Mouse (Mus musculus): Measurements from ENCODE around the gene Gm17018.

Gene Gm17018

DNA sequence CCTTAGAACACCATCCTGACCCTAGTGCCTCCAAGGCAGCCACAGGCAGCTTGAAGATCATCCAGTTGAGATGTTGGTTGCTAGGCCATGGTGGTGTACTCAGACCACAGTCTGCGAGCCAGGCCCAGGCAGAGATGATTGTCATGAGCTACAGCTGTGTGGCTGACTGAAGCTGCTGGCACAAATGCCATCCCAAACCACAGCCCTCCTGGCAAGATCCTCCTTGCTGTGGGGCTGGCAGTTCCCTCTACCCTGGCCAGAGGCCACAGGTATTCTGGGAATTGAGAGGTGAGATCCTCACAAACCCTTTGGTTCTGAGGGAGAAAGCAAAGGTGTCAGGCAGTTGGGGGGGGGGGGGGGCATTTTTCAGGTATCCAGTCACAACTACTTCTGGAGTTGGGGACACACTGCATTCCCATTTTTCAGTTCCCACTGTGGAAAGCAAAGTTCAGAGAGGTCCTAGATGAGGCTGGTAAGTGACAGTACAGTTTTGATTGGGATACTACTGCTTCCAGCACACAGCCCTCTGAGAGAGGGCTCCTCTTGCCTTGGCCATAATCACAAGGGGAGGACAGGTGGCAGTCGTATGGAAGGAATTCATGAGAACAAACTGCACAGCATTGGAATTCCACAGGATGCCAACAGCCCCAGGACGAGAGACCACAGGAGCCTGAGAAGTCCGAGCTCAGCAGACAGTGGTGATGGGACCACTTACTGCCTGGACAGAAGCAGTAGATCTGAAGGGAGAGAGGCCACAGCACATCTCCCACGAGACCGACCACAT is 27.3 kb downstream of the Gm17018 start:
- no peak for DNase-seq (ENCODE audit: low read depth)

DNA sequence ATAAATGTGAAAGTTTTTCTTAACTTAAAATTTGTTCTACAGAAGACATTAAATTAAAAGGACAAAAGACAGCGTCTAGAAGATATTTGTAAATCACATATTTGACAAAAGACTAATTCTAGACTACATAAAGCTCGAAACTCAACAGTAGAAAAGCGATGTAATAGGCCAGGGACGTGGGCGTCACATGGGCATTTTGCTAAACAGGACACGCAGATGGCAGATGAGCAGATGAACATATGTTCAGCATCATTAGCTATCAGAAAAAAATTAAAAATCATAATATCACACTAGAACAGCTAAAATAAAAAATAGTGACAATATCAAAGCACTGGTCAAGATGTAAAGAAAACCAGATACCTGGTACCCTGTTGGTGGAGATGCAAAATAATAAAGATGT is 29.3 kb downstream of the Gm17018 start:
- no peak for DNase-seq (ENCODE audit: low read depth)

DNA sequence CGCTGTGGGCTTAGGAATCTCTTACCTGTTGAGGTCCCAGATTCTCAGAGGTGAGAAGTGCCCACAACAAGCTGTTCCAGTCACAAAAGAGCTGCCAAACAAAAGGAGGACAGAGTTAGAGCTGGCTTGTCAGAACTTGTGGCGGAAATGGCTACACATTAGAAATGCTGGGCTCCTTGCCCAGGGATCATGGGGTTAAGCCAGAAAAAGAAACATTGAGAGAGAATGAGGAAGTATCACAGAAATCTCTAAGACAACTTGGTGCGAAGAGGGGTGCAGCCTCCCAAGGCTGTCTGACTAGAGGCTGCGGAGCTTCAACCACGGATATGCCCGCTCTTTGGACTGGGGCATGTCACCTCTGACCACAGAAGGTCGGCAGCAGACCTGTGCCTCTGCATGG is 31.3 kb downstream of the Gm17018 start:
- no peak for DNase-seq (ENCODE audit: low read depth)

DNA sequence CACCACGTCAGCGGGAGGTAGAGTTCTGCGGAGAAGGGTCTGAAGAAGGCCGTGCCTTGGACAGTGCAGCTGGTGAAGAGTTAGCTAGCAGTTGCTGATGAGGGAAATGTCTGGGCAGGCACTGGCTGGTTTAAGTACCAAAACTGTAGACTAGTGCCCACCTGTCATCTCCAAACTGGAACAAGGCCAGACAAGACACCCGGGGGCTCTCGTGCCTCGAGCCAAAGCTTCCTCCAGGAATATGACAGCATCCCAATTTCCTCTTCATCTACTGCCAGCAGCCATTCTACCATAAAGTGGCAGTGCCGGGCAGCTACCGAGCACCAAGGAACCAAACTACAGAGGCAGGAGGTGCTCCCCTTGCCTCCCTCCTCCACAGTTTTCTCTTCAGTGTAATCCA is 32.5 kb downstream of the Gm17018 start:
- DNase-seq (ENCODE audit: low read depth), result no peak

DNA sequence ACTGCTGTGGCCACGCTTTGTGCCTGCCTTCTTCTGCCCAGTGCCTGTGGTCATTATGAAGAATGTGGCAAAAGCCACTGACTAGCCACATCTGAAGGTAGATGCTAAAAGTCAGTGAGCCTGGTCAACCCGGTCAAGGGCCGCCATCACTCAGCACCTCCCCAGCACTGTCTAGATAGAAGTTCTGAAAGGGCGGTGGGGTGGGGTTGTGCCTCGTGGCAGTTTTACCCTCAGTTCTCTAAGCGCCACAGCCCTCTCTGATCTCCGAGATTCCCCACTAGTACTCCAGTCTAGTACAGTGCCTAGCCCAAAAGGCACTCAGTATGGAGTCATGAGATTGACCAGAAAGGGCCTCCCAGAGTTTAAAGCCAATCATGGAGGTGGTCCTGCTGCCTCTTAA is 33.7 kb downstream of the Gm17018 start:
- no peak for DNase-seq (ENCODE audit: low read depth)

DNA sequence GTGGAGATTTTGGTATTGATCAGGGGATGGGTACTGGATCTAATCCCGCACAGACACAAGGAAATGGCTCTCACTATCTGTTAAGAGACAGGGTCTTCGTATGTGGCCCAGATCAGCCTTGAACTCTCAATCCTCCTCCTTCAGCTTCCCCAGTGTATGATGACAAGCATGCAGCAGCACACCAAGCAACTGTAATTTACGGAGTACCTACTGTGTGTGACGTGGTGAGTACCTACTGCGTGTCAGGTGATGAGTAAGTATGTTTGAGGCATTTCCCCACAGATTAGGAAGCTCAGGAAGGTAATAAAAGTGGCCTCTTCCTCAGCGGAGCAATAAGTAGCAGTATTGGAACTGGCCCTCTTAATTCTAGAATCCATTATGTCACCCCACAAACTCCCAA is 35.1 kb downstream of the Gm17018 start:
- DNase-seq (ENCODE audit: low read depth), result no peak

DNA sequence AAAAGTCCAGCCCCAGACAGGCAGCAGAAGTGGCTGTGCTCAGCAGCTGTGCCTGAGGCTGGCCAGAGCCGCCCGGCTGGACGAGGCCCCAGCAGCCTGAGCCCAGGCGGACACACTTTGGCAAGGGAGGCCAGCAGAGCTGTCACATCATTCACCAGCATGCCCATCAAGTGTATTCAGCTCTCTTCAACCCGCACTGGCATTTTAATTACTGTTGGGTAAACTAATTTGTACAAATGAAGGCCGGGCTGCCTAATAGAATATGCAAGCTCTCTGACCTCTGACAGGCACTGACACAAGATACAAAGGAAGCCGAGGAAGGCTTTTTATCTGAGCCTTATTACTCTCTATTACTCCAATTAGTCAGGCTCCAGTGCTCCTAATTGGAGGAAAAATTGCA is 35.6 kb downstream of the Gm17018 start:
- DNase-seq (ENCODE audit: low read depth), result no peak

DNA sequence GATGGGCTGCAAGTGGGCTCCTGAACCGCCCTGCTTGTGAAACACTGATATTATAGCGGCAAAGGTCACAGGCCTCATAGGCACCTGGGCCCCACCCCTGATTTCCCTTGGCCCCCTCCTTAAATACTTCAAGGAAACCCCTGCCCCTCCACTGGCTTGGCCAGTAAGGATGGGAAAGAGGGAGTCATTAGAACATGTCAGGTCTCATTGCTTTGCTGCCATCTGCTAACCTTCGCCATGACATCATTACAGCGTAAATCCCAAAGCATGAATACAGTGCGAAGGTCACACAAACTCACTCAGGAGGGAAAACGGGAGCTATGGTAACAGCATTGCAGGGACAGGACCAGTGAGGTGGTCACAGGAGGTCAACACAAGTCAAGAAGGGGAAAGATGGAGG is 36.0 kb downstream of the Gm17018 start:
- DNase-seq (ENCODE audit: low read depth), result no peak

DNA sequence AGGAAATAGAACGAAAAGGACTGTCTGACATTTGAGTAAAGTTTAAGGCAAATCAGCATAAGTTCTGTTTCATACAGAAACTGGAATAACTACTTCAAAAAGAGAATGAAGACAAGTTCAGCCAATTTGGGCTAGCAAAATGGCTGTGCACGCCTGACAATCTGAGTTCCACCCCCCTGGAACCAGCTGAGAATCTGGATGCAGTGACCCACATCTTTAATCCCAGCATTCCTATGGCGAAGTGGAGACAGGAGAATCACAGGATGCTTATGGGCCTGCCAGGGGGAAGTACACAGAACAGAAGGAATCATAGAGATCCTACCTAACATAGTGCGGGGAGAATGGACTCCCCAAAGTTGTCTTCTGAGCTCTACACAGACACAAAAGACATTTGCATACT is 36.7 kb downstream of the Gm17018 start:
- DNase-seq (ENCODE audit: low read depth), result no peak

DNA sequence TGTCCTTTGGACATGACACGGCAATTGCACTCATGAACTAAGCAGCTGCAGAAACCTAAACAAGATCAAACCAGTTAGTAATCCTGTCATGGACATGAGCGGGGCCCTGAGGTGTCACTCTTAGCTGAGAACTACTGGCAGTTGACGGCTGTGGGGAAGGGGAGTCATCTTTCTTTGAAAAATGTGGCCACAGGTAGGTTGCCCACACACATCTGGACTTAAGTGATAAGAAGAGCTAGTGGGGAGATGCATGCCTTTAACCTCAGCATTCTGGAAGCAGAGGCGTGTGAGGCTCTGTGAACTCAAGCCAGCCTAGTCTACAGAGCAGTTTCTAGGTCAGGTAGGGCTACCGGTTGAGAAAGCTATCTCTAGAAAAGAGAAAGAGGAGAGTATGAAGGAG is 42.2 kb downstream of the Gm17018 start:
- DNase-seq (ENCODE audit: low read depth), result no peak

DNA sequence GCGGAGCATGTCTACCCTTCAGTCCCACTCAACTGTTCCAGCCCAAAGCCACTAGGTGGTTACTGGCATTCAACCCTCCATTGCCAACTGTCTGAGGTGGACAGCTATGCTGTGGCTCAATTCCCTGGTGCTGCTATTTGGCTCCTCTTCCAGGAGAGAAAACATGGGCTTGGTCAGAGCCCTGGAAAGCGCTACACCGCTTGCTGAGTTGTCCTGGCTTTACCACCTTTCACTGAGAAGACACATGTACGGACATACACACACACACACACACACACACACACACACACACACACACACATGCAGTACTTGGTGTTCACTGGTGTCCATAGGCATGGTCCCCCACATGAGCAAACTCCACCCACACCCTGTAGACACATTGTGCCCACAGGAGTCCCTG is 46.3 kb downstream of the Gm17018 start:
- no peak for DNase-seq (ENCODE audit: low read depth)

DNA sequence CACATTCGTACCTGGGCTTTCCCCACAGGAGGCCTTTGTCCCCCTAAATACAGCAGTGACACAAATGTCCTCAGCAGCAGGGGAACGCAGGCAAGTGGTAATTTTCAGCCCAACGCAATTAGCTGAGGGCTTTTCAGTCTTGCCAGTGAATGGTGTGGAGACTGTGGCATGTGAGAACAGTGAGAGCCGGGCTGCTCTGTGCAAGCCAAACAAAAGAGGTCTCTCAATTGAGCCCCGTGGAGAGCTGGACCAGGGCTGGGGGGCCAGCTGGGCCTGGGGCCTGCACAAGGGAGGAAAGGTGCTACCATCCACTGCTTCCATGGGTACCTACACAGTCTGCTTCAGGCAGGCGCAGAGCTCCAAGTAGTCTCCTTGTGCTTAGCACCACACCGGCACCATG is 47.1 kb downstream of the Gm17018 start:
- DNase-seq (ENCODE audit: low read depth), result no peak

DNA sequence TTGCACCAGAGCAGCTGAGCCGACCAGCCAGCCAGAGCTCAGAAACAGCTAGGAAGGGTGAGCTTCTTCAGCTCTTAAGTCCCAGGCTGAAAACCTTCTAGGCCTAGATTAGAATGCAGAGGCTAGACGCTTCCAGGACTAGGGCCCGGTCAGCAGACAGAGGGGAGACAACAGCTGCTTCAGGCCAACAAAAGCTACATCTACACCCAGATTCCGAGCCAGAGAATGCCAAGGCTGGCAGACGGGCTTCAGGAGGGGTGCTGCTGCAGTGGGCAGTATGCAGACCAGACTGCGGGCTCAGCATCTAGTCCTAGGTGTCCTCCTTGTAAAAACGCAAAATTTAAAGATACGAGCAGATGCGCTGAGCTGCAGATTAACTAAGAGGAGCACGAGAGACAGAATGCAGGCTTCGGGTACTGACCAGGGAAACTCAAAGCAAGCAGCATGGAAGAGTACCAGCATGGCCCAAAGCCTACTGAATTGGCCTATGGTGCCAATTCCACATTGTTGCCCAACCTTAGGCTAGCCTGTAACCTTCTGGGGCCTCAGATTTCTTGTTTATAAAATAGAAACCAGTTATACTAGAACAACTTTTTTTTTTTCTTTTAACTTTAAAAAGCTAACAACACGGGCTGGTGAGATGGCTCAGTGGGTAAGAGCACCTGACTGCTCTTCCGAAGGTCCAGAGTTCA is 48.4 kb downstream of the Gm17018 start:
- DNase-seq (ENCODE audit: low read depth), result peak; percentile 28

DNA sequence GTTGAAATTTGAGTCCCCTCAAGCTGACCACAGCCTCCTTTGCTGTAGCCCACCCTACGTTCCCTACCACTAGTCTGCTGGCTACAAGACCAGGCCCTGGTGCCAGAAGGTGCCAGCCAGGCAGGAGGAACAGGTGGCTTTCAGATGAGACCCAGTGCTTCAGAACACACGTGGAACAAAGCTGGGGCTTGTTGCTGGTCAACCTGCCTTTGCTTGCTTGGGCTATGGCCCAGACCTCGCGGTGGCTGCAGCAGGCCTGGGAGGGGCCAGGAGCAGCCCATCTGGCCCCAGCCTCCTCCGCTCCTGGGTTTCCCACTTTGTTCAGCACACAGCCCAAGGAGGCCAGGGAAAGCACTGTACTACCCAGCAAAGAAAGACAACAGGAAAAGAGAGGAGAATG is 50.4 kb downstream of the Gm17018 start:
- DNase-seq (ENCODE audit: low read depth), result no peak

DNA sequence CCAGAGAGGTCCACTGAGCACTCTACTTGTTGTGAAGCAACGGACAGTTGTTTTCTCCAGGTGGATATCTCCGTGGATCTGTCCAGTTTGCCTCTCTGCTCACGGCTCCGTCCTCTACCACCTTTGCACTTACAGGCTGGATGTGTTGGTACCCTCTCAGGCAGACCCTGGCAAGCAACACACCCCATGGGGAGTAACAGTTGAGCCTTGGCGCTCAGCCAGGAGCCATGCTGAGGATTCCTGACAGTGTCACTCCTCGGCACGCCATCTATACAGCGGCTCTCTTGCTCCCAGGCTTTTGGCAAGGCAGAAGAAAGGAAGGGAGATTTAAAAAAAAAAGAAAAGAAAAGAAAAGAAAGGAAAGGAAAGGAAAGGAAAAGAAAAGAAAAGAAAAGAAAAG is 54.0 kb downstream of the Gm17018 start:
- DNase-seq (ENCODE audit: low read depth), result no peak

DNA sequence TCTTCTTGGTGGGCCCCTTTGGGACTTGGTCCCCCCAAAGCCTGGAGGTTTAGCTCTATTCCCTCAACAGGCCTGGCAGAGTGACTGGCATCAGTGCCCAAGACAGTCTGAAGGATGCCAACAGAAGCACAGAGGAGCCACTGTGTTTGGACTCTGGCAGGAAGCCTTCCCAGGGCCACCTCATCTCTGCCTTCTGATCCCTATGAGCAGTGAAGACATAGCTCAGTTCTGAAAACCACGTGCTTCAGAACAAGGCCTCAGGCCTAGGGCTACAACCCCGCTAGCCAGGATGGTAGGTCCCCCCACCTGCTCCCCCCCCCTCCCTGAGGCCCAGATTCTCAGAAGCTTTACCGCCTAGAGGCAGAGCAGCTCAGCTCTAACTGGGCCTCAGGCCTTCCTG is 54.5 kb downstream of the Gm17018 start:
- DNase-seq (ENCODE audit: low read depth), result peak; percentile 66

DNA sequence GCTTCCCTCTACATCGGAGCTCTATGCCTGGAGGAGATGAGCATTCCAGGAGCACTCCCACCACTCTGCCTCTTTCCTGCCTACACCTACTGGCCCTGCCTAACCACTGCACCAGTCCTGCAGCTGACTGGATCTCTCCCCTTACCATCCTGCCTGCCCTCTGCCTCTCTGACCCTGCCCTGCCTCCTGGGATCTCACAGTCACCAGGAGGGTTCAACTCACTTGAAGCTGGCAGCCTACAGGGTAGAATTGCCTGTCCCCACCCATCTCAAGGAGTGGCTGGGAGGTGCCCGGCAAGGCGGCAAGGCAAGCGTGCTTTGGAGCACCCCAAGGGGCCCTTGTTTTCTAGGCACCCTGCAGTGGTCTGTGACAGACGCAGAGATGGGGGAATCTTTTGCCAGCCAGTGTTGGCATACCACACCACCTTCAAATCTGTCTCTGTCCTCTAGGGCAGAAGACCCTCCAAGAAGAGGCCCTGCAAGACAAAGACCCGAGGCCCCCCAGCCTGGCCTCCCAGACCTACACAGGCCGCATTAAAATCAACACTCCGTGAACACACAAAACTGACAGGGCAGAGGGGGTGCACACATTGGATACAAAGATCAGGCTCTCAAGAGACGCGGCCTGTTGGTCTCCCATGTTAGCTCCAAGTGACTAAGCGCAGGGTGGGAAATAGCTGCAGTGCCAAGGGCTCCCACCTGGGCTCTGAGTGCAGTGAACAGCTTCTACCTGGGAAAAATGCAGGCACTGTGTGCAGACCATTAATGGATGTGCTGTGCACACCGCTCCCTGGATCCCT is 55.2 kb downstream of the Gm17018 start:
- DNase-seq (ENCODE audit: low read depth), result no peak

DNA sequence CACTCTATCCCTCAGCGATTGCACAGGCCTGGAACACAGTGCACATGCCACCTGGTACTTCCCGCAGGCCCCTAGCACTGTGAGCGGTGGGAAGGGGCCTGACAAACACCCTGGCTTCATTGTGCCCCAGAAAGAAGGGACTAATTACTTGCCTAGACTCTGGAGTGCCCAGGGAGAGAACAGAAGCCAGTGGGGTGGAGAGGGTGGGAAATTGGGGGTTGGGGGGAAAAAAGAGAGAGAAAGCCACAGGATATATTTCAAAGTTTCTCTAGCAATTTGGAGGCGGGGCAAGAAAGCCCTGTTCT is 55.8 kb downstream of the Gm17018 start:
- DNase-seq (ENCODE audit: low read depth), result no peak

DNA sequence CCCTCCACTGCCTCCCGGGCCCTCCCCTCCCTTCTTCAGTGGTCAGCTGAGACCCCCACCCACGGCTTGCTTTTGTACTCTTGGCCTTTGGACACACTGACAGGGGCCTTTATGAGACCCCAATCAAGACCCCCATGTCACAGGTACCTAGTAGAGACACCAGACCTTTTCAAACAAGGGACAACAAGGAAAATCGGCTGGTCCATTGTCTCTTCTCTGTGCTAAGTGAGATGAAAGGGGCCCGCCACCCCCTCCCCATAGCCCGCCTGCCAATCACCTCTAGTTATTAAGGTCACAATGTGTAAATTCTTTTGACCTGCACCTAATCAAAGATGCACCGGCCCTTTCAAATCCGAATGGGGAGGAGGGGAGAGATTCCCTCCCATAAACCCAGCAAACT is 56.3 kb downstream of the Gm17018 start:
- no peak for DNase-seq (ENCODE audit: low read depth)

DNA sequence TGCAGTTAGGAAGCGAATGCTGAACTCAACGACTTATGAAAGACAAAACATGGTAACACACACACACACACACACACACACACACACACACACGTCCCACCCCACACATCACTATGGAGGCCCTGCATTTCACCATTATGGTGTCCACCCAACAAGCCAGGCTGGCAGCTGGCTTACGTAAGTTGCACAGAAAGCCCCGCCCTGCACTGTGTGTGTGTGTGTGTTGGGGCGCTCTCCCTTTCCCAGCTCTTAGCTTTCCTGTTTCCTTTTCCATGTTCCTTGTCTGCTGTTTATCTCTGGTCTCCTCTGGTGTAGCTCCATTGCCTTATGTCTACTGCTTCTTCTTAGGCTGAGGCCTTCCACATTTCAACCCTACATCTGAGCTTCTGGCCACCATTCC is 57.8 kb downstream of the Gm17018 start:
- DNase-seq (ENCODE audit: low read depth), result no peak

DNA sequence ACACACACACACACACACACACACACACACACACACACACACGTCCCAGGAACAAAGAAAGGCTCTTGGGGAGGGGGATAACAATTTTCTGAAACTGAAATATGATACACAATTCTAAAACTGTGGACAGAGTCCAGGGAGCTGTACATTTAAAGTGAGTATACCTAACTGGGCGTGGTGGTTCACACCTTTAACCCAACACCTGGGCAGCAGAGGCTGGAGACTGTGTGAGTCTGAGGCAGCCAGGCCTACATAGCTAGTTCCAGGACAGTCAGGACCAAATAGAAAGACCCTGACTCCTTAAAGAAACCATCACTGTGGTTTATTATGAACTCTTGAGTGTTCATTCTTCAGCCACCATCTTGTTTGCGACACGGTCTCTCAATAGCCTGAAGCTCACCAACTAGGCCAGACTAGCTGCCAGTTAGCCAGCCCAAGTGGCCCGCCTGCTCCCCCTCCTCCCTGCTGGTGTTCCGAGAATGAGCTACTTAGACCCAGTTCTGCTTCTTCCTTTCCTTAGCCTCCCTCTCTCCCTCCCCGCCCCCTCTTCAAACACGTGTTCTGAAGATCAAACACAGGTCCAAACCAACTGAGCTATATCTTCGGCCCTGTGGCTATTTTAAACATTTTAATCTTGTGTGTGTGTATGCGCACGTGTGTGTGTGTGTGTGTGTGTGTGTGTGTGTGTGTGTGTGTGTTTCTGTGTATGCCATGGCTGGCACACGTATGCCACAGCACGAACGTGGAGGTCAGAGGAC is 59.5 kb downstream of the Gm17018 start:
- no peak for DNase-seq (ENCODE audit: low read depth)

DNA sequence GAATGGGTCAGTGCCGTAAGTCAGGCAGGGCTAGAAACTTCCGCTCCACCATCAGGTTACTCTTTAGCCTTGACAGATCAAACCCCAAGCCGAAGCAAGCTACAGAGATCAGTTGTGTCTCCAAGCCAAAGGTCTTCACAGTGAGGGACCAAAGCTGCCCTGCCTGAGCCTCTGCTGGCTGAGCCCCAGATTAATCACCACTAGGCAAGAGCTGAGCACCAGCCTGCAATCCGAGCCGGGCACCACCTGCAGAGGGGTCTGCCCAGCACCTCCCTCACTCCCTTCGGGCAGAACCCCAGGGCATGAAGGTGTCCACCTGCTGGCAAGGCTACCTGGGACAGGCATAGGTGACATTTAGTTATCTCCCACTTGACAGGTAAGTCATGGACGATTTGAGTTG is 60.6 kb downstream of the Gm17018 start:
- DNase-seq (ENCODE audit: low read depth), result no peak

DNA sequence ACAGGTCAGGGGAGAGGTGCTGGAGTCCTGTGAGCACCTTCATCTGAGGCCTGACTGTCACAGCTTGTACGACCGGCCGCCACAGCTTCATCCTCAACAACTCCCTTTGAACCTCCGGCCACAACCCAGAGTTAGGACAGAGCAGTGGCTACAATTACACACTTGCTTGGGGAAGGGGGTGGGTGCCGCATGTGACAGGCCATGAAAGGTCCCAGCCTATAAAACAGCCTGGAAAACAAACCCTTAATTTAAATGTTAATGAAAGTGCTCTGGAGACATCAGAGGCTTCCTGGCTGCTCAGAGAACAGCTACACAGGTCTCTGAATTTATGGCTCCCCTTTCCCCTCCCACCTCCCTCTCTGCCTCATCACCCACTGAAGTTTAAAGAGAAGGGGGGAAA is 61.7 kb downstream of the Gm17018 start:
- DNase-seq (ENCODE audit: low read depth), result no peak
